Mouse (Mus musculus) lung, postnatal 0 days (tissue): Measurements from ENCODE around the gene Slc25a5.

ENCODE experiments used
- CTCF ChIP-seq: IDR thresholded peaks from 2 replicates; pipeline ENCODE4 v1.5.1; 2016; ENCODE audit warnings: antibody characterized with exemption, mild to moderate bottlenecking
- EP300 ChIP-seq: IDR thresholded peaks from 2 replicates; pipeline ENCODE4 v1.6.1; 2016; ENCODE audit warnings: antibody characterized with exemption, mild to moderate bottlenecking, control low read depth

DNA sequence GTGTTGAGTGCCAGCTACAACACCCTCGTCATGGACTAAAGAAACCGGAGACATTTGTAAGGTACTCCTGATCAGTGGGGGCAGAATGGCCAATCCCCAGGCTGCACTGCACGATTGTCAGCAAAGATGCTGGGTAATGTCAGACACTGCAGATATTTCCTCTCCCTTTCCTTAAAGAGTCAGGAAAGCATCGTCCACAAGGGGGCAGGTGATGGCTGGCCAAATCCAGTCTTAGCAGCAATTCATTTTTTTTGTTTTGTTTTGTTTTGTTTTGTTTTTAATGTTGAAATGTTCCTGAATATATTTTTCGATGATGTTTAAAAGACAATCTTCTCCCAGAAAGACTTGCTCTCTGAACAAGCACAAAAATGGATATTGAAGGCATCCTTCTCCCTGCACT, 15.9 kb downstream of the Slc25a5 start:
- peak; percentile 70 for TF ChIP-seq CTCF
- no peak for TF ChIP-seq EP300
